Mouse (Mus musculus) neural tube, embryonic 14.5 days (tissue): Measurements from ENCODE around the gene Stac2. TPM values are rescaled to one million over a fixed set of nuclear protein-coding genes. Genes with fewer than 3 reads are reported as not detected.

Experiments
- ATAC-seq: fragments of 200-750 bp; cut with Nextera tagmentation; 2 replicates; pipeline ENCODE4 v1.8.0; 2017; ENCODE audit warnings: low read depth, mild to moderate bottlenecking, moderate TSS enrichment, moderate library complexity
- H3K27ac ChIP-seq: fragments of 300-500 bp; sonication (generic); 2 replicates; pipeline ENCODE4 v1.5.1; 2014; ENCODE audit warnings: low read depth, mild to moderate bottlenecking, control low read depth, low read length, moderate library complexity, mixed read lengths
- H3K27me3 ChIP-seq: fragments of 300-500 bp; sonication (generic); 2 replicates; pipeline ENCODE4 v1.6.1; 2014; ENCODE audit warnings: low read length; ENCODE audit not compliant: control insufficient read depth, insufficient read depth
- H3K36me3 ChIP-seq: fragments of 300-500 bp; sonication (generic); 2 replicates; pipeline ENCODE4 v1.6.1; 2014; ENCODE audit warnings: low read length, mixed read lengths; ENCODE audit not compliant: control insufficient read depth, insufficient read depth
- H3K4me1 ChIP-seq: fragments of 300-500 bp; sonication (generic); 2 replicates; pipeline ENCODE4 v1.6.1; 2014; ENCODE audit warnings: low read length; ENCODE audit not compliant: control insufficient read depth, insufficient read depth
- H3K4me2 ChIP-seq: fragments of 300-500 bp; sonication (generic); 2 replicates; pipeline ENCODE4 v1.6.1; 2014; ENCODE audit warnings: mild to moderate bottlenecking, low read depth, low read length, control low read depth
- H3K4me3 ChIP-seq: fragments of 300-500 bp; sonication (generic); 2 replicates; pipeline ENCODE4 v1.5.1; 2014; ENCODE audit warnings: low read depth, low read length, control low read depth, mixed read lengths
- H3K9ac ChIP-seq: fragments of 300-500 bp; sonication (generic); replicated peaks from 2 replicates; pipeline ENCODE4 v1.6.1; 2014; ENCODE audit warnings: low read depth, mild to moderate bottlenecking, control low read depth, low read length, mixed read lengths
- H3K9me3 ChIP-seq: fragments of 300-500 bp; sonication (generic); 2 replicates; pipeline ENCODE4 v1.6.1; 2016; ENCODE audit warnings: low read length; ENCODE audit not compliant: control insufficient read depth
- WGBS: fragments of 180-500 bp; shearing (Covaris S2); extraction: QIAGEN DNeasy Blood & Tissue Kit; methylation state at CpG from one replicate; pipeline ENCODE4 v1.1.7; 2014; 5-methylcytosine and 5-hydroxymethylcytosine counted together
- polyA plus RNA-seq: library from polyadenylated mRNA; unstranded; fragments of >200 nt; fragmentation: Nextera tagmentation; extraction: Ambion mirVana; gene quantifications from 2 replicates; pipeline ENCODE4 v1.2.1, GENCODE M21; 2014

Stac2 gene
- polyA plus RNA-seq, 1 experiment from 2014 or later, result 18.1 TPM

DNA sequence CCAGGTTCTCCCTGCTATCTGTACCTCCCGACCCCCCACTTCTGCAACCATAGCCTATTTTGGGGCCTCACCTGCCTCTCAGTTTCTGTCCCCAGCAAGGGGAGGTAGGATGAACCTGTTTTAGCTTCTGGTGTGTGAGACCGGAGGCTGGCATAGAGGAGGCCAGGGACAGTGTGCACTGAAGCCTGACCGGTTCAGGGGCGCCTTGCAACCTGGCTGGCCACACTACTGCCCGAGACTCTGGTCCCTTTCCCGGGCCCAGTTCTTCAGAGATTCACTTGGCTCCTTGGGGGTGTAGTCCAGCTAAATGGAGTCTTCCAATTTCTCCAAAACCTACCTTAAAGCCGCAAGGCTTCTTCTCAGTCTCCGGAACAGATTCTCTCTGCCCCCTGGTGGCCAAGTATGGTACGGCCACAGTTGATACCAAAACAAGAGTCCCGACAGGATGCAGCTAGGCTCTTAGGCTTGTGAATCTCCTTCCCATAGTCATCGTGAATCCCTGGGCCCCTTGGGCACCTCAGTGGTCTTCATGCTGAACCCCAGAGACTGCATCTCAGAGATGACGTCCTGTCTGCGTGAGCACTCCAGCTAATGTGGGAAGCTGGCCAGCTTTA is 22.0 kb upstream of the Stac2 start:
- Histone ChIP-seq H3K9me3 (no peaks in the 10 kb centered on the region), H3K27ac (no peak overlapping the region), H3K4me3 (no peak overlapping the region), H3K36me3 (no peaks in the 10 kb centered on the region), H3K27me3 (no peaks in the 10 kb centered on the region), H3K4me1 (no peaks in the 10 kb centered on the region), H3K9ac (no peak overlapping the region), H3K4me2 (no peak overlapping the region; the same call in 1 of the 2 replicates)
- 21% methylated on average over 13 of the region's 13 CpGs for WGBS
- 0 out of 2 replicates have a peak, but pooled peaks have one; percentile 31 for ATAC-seq

DNA sequence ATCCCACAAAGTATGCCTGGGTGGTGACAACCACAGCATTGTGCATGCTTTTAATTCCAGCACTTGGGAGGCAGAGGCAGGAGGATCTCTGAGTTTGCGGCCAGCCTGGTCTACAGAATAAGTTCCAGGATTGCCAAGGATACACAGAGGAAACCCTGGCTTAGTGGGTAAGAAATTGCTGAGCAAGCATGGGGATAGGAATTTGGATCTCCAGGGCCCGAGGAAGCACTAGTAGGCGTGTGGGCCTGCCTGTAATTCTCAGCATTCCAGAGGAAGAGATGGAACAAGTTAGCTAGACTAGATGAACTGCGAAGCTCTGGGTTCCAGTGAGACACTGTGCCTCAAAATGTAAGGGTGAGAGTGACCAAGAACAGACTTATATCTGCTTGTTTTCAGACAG is 20.2 kb upstream of the Stac2 start:
- ATAC-seq, result no peak
- no peak overlapping the region for H3K27ac ChIP-seq
- no peaks in the 10 kb centered on the region for H3K36me3 ChIP-seq
- no peaks in the 10 kb centered on the region for H3K27me3 ChIP-seq
- H3K9ac ChIP-seq, result no peak overlapping the region
- no peak overlapping the region for H3K4me3 ChIP-seq
- no peaks in the 10 kb centered on the region for H3K4me1 ChIP-seq
- no peaks in the 10 kb centered on the region for H3K9me3 ChIP-seq
- H3K4me2 ChIP-seq, result no peak overlapping the region
- WGBS, result 94% methylated on average over 4 of the region's 4 CpGs

DNA sequence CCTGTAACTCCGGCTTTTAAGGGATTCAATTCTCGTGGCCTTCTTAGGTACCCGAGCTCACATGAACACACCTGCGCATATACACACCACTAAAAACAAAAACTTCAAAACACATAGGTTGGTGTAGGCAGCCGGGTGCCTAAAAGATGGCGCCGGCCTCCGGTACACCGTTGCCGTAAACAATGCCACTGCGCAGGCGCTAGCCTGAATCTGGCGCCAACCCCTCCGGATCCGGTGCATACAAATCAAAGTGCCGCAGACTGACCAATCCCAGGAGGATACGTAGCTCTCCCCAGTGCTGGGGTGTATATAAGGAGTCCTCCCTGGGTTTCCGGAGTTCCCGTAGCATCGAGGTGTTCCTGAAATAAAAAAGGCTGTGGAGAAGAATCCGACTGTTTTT is 14.0 kb upstream of the Stac2 start:
- Histone ChIP-seq H3K4me2 (no peak overlapping the region), H3K27me3 (no peaks in the 10 kb centered on the region), H3K27ac (no peak overlapping the region), H3K4me1 (no peaks in the 10 kb centered on the region), H3K4me3 (no peak overlapping the region), H3K9ac (no peak overlapping the region), H3K36me3 (no peaks in the 10 kb centered on the region), H3K9me3 (no peaks in the 10 kb centered on the region; the same call in 1 of the 2 replicates)
- ATAC-seq, result no peak
- WGBS, result 97% methylated on average over 21 of the region's 21 CpGs

DNA sequence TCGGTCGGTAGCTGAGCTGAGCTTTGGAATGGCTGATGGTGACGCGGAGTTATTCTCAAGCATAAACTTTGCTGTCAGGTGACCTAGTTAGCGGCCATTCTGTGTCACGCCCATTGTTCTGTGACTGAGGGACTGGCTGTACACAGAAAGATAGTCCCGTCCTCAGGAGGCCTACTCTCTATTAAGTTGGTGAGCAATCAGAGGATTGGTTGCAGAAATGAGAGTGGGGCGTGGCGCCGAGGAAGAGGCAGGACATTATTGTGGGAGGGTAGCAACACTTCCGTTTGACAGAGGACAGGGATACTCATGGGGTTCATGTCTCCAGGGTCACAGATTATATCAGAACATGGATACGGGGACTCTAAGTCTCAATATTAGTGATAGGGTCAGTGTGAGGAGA is 12.9 kb upstream of the Stac2 start:
- H3K36me3 ChIP-seq, result no peaks in the 10 kb centered on the region
- no peak overlapping the region for H3K9ac ChIP-seq
- H3K27ac ChIP-seq, result no peak overlapping the region
- WGBS, result 94% methylated on average over 12 of the region's 12 CpGs
- no peak overlapping the region for H3K4me2 ChIP-seq
- no peaks in the 10 kb centered on the region for H3K27me3 ChIP-seq
- H3K9me3 ChIP-seq, result no peaks in the 10 kb centered on the region; the same call in 1 of the 2 replicates
- no peak for ATAC-seq
- H3K4me1 ChIP-seq, result no peaks in the 10 kb centered on the region
- H3K4me3 ChIP-seq, result no peak overlapping the region

DNA sequence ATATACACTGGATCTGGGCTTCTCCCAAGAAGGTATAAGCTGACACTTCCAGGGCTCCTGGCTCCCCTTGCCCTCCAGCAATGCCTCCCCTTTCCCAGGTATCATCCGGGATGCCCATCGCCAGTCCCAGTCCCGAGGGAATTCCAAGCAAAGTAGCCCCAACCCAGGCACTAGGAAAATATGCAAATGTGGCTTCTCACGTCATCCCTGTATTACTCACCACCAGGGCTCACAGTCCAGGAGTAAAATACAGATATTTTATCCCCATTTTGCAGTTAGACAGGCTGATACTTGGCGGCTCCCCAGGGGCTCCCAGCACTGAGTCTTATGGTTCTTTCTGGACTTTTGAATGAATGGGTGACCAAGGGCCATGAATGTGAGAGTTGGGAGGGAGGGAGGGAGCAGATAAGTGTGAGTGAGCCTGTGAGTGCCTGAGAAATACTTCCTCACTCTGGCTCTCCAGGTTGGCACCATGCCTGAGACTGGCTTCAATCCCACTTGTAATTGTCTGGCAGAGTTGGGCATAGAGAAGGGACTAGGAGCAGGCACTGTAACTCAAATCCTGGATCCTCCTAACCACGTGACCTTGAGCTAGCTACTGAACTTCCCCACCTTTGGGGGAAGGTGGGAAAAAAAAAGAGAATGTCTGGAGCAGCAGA is 8.8 kb upstream of the Stac2 start:
- Histone ChIP-seq H3K9me3 (no peaks in the 10 kb centered on the region), H3K9ac (no peak overlapping the region), H3K27ac (no peak overlapping the region), H3K4me1 (peaks cover 8% of the 10 kb centered on the region; the same call in 1 of the 2 replicates), H3K4me3 (no peak overlapping the region), H3K27me3 (no peaks in the 10 kb centered on the region), H3K4me2 (no peak overlapping the region), H3K36me3 (no peaks in the 10 kb centered on the region)
- no peak for ATAC-seq
- WGBS, result 49% methylated on average over 6 of the region's 6 CpGs

DNA sequence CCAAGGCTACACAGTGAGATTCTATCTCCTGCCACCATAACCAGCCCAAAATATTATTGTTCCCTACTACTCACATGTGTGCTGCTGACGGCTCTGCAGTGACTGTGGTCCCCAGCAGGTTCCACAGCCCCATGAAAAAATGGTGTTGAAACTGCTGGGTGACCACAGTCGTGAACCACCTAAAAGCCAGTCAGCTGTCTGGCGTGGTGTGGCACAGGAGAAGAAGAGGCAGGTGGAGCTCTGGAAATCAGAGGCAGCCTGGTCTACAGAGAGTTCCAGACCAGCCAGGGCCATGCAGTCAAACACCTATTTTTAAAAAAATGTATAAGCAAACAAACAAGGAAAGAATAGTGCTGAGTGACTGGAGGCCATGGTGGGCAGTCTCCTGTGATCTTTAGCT is 8.2 kb upstream of the Stac2 start:
- H3K4me1 ChIP-seq, result peaks cover 8% of the 10 kb centered on the region; the same call in 1 of the 2 replicates
- H3K9ac ChIP-seq, result no peak overlapping the region
- H3K4me2 ChIP-seq, result no peak overlapping the region
- no peaks in the 10 kb centered on the region for H3K27me3 ChIP-seq
- H3K36me3 ChIP-seq, result no peaks in the 10 kb centered on the region
- 76% methylated on average over 3 of the region's 3 CpGs for WGBS
- H3K9me3 ChIP-seq, result no peaks in the 10 kb centered on the region
- ATAC-seq, result no peak
- no peak overlapping the region for H3K27ac ChIP-seq
- H3K4me3 ChIP-seq, result no peak overlapping the region

DNA sequence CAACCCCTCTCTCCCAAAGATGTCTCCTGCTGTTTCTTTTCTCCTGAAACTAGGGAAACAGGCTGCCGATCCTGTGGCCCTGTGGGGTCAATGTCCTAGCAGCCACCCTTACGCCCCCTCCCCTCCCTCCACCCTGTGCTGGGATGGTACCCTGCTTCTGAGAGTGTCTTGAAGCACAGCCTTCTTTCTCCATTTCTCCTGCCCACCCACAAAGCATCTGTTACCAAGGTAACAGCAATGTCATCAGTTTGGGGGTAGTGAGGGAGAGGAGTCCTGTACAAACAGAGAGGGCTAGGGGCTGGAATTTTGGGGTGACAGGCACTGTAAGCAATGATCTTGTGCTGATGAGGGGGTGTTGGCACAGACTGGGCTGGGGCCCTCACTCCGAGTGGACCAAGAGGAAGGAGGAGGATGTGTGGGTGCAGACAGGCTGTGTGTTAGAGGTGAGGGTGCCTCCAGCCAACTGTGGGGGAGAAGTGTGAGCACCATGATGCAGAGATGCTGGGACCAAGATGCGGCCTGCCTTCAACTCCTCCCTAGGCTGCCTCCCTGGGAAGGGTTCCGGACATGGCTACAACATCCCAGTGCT is 6.9 kb upstream of the Stac2 start:
- 72% methylated on average over 5 of the region's 5 CpGs for WGBS
- Histone ChIP-seq H3K9ac (no peak overlapping the region), H3K9me3 (no peaks in the 10 kb centered on the region), H3K4me3 (no peak overlapping the region), H3K4me2 (no peak overlapping the region), H3K27ac (no peak overlapping the region), H3K27me3 (no peaks in the 10 kb centered on the region), H3K36me3 (no peaks in the 10 kb centered on the region), H3K4me1 (peaks cover 8% of the 10 kb centered on the region; the same call in 1 of the 2 replicates)
- ATAC-seq, result no peak

DNA sequence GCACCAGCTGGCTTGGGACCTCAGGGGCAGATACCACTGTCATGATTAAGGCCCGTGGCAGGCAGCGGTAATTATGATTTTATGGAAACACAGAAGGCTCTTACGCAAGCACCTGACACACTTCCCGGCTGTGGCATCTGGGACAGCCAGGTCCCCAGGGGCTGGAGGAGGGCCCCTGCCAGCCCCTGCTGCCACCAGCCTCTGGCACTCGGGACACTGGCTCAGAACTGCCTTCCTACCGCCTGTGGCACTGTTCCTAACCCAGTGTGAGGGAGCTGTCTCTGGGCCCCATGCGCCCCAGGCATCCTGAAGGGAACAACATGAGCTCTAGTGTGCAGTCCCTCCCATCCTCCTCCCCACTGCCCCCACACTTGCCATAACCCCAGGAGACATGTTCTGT is 6.4 kb upstream of the Stac2 start:
- no peak overlapping the region for H3K4me2 ChIP-seq
- no peak overlapping the region for H3K27ac ChIP-seq
- 37% methylated on average over 7 of the region's 7 CpGs for WGBS
- H3K27me3 ChIP-seq, result no peaks in the 10 kb centered on the region
- H3K4me3 ChIP-seq, result no peak overlapping the region
- H3K4me1 ChIP-seq, result peaks cover 8% of the 10 kb centered on the region; the same call in 1 of the 2 replicates
- H3K36me3 ChIP-seq, result no peaks in the 10 kb centered on the region
- no peak for ATAC-seq
- H3K9me3 ChIP-seq, result no peaks in the 10 kb centered on the region
- H3K9ac ChIP-seq, result no peak overlapping the region

DNA sequence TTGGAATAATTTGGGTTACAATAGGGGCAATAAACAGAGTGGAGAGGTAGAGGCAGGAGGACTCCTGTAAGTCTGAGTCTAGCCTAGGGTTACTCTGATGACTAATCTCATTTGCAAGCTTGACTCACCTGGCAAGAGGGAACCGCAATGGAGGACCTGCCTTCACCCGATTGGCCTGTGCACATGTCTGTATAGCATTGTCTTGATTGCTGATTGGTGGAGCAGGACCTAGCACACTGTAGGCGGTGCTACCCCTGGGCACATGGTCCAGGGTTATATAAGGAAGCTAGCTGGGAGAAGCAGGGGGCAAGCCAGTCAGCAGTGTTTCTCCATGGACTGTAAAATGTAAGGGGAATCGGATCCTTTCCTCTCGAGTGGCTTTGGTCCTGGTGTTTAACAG is 4.7 kb upstream of the Stac2 start:
- no peak for ATAC-seq
- Histone ChIP-seq H3K9ac (no peak overlapping the region), H3K36me3 (no peaks in the 10 kb centered on the region), H3K4me3 (no peak overlapping the region), H3K27me3 (no peaks in the 10 kb centered on the region), H3K9me3 (no peaks in the 10 kb centered on the region), H3K27ac (no peak overlapping the region), H3K4me2 (no peak overlapping the region), H3K4me1 (peaks cover 8% of the 10 kb centered on the region)
- WGBS, result 81% methylated on average over 5 of the region's 5 CpGs
